Mouse (Mus musculus) frontal cortex, postnatal 25 days (tissue): ENCODE data around the gene Zkscan6.

Experiments used
- DNase-seq, 2 experiments: peaks; one replicate each; pipeline ENCODE4 v3.0.0; 2022; ENCODE audit warnings: low spot score in 2 of 2

The Zkscan6 gene

GRCm38 (mm10) chr11:65812088-65812487 is 5.1 kb downstream of the Zkscan6 start:
- DNase-seq: no peak

- DNase-seq: no peak
These were observed 7.4 kb downstream of the Zkscan6 start for GRCm38 (mm10) chr11:65814381-65814780.

DNA sequence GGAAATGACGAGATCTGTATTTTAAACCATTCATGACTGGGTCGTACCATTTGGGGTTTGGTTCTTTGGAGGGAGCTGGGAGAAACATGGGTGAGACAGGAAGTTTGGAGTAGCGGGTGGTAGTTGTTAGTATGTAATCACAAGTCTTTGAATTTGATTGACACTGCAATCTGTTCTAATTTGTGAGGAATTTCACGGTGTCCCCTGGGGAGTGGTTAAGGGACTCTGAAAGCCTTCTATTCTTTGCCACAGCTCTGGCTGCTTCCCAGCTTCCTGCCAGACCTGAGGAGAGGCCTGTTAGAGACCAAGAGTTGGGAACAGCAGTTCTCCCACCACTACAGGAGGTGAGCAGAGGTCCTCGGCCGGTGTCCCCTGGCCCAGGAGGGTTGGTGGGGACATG is 9.3 kb downstream of the Zkscan6 start:
- no peak for DNase-seq

DNA sequence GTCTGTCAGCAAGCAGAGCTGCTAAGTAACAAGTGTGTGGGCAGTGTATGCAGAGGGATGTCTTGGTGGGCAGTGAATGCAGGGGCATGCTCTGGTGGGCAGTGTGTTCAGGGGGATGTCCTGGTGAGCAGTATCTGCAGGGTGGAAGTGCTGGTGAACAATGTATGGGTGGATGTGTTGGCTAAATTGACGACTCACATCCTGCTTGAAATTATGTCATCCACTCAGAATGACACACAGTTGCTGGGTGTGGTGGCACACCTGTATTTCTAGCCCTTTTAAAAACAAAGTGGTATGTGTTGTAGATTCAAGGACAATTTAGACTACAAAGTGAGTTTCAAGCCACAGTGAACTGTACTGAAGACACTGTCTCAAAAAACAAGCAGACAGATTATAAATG is 11.2 kb downstream of the Zkscan6 start:
- DNase-seq: no peak

- no peak for DNase-seq
These were observed 13.3 kb downstream of the Zkscan6 start for GRCm38 (mm10) chr11:65820280-65820679.

DNA sequence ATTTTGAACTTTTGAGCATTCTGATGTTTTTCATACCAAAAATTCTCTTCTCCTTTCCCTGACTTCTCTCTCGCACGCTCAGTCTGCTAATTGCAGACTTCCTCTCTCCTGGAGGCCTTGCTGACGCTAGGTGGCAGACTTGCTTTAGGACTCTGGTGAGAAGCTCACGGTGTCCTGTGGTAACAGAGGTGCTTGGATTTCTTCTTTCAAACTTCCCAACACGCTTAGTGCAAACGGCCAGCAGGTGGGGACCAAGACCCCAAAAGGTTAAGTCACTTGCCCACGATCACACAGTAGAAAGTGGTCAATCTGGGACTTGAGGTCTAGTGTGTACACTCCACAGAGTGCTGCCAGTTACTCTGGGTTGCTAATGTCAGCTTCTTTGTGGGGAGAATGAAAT is 13.9 kb downstream of the Zkscan6 start:
- DNase-seq: peak; percentile 42 to 43

DNA sequence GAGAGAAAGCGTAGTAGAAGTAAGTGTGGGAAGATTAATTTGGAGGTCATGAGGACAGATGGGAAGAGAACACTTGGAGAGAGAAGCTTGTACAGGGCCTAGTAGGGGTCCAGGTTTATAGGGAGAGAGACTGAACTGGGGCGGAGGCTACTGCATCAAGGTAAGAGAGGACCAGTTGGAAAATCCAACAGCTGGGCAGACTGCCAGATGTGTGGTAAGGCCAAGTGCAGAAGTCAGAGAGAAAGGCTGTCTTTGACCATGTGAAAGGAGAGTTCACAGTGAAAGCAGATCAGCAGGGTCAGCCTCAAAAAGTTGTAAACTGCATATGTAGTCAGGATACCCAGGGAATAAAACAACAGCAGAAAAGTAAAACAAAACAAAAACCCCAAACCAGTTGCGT is 17.6 kb downstream of the Zkscan6 start:
- DNase-seq: no peak

DNA sequence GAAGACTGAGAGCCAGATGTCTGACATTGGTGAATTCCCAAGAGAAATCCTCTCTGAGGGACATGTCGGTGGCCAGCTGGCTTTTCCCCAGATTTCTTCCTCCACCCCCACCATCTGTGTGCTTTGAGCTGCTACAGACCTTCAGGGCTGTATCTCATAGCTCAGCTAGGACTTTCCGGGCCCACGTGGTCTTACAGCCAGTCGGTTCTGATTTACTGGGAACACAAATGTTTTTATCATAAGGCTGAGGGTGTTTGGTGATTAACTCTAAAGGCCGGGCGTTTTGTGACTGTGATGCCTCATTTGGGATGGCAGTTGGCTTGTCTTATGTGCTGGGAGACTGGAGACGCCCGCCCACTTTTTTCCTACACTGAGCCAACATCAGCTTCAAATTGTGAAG is 32.0 kb downstream of the Zkscan6 start:
- DNase-seq: peak in 1 of 2 experiments; percentile 18

DNA sequence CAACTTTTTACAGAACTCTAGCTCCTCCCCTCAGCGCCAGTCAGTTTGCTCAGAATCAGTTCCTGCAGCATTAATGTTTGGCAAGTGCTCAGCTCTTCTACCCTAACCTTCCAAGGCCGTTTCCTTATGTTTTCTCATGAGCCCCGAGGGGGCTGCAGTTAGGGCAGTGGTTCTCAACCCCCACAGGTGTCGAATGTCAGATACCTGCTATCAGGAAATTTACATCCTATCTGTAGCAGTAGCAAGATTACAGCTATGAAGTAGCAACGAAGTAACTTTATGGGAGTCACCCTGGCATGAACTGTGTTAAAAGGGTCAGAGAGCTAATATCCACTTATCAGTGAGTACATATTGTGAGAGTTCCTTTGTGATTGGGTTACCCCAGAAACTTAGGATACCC is 39.5 kb downstream of the Zkscan6 start:
- DNase-seq: no peak

DNA sequence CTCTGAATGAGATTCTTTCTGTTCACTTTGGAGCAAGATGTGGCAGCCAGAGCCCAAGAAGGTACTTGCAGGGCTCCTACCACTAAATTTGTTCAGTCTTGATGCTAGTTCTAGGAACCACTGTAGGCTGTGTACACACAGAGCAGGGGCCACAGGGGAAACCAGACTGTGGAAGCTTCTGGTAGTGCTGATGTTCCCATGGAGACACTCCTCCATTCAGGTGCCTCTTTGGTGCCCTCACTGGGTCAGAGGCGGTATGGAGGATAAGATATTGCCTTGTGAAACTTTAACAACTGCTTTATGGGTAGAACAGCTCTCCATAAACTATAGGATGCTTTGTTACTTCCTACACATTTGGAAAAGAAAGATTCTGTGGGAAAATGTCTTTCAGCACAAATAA is 45.1 kb downstream of the Zkscan6 start:
- DNase-seq: no peak

DNA sequence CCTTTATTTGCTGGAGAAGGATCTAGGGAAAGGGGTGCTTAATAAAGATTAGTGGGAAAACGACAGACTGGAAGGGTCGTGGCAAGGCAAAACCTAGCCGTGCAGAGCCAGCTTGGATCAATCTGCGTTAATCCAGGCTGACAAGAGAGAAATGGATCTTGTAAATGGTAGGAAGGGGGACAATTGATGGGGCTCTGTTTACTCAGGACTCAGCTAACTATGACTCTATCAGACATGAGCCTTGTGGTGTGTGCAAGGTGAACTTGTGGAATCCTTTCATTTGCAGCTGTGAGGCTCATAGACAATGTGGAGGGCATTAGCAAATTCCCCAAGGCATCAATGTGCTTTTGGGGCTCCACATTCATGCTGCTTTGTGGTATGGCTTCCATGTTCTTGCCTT is 54.5 kb downstream of the Zkscan6 start:
- no peak for DNase-seq

DNA sequence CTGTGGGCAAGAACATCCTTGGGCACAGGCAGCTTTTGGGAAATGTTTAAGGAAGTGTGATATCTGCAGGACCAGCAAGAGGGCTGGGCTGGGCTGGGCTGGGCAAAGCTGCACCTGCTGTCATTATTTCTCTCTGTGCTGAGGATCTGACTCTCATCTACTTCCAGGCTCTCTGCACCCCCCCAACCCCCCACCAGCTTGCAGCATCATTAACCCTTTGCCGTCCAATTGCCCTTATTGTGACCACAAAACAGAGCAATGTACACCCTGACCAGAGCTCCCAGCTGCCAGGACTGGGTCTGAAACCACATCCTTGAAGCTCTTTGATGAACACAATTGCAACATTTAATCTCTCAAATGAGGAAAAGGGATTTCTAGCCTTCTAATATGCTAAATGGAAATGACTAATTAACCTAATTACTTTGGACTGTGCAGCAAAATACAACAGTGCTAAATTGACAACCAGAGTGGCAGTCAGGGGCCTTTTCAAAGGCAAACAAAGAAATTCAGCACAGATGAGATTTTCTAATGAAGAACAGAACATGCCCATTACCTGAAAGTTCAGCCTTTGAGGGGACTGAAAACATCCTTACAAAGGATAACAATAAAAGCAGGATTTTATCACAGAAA is 70.3 kb downstream of the Zkscan6 start:
- DNase-seq: no peak
